Mouse (Mus musculus) lung, adult 2 months (tissue): ENCODE measurements around the gene Btbd16.

Source experiments
- CTCF ChIP-seq: fragments of 200-500 bp; IDR thresholded peaks from 2 replicates; pipeline ENCODE4 v1.5.1; 2011; ENCODE audit warnings: mild to moderate bottlenecking, low read length, control low read depth; ENCODE audit not compliant: insufficient read depth
- POLR2A ChIP-seq: fragments of 200-500 bp; IDR thresholded peaks from 2 replicates; pipeline ENCODE4 v1.6.1; 2011; ENCODE audit warnings: low read depth, mild to moderate bottlenecking, control low read depth, low read length, borderline replicate concordance; ENCODE audit errors: extremely low read depth

DNA sequence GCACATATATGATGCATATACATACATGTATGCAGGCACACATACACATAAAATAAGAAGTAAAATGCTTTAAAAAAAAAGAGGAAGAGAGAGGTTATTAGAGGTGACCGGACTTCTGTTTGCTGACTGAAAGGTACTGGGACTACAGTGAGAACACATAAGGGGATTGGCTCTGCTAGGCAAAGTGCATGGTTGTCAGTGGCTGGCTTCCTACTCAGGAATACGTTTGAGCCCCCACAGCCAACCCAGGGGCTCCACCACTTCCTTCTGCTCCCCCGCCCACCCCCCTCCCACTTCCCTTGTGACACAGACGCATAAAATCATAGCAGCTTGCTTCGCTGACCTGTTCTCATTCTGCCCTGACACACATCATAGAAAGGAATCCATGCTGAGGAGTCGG, 84.1 kb downstream of the Btbd16 start:
- TF ChIP-seq CTCF (no peak), POLR2A (no peak)
